Comparison of ENCODE assay signal across 8 mouse cellular contexts in genomic region chr17:64916657-64917056, GRCm38 (mm10).
DNase-seq lines count a peak whose midpoint lies in the region; ATAC-seq and TF ChIP-seq lines count a peak whose summit lies in the region.

No protein-coding gene starts in this region.

- no peaks in the 10 kb centered on the region for H3K4me1 ChIP-seq in lung, adult 2 months (ENCODE audit: control insufficient read depth, insufficient read depth, low read length)
- peaks cover 26% of the 10 kb centered on the region for H3K4me1 ChIP-seq in forebrain, embryonic 12.5 days

- 0 out of 2 replicates have a peak, but pooled peaks have one; percentile 14 for TF ChIP-seq CTCF in lung, adult 2 months (IDR thresholded peaks at IDR 0.05; ENCODE audit: insufficient read depth, low read length)

- DNase-seq in adrenal gland, postnatal 14 days = peak; percentile 20
- no peak for DNase-seq in adrenal gland, adult 18-20 months (ENCODE audit: low spot score in 2 of 2)
- no peak for DNase-seq in lung, adult 2 months
- DNase-seq in lung, adult 18-20 months = no peak
- peak; percentile 36 for DNase-seq in gastrocnemius, postnatal 10 days
- DNase-seq in skeletal muscle tissue, adult 2 months (ENCODE audit: low read depth, low spot score) = peak; percentile 13
- no peak for DNase-seq in right cerebral cortex, postnatal 36 days (ENCODE audit: low spot score in 2 of 2)

- no peak overlapping the region for H3K9ac ChIP-seq in forebrain, embryonic 12.5 days

- no peaks in the 10 kb centered on the region; the same call in 1 of the 2 replicates for H3K9me3 ChIP-seq in forebrain, embryonic 12.5 days

- H3K27ac ChIP-seq in forebrain, embryonic 12.5 days = no peak overlapping the region

- H3K4me3 ChIP-seq in lung, adult 2 months (replicated peaks; ENCODE audit: extremely low read depth, low read depth, low read length) = no peak overlapping the region
- H3K4me3 ChIP-seq in forebrain, embryonic 12.5 days (replicated peaks) = no peak overlapping the region

- no peaks in the 10 kb centered on the region for H3K36me3 ChIP-seq in forebrain, embryonic 12.5 days (replicated peaks)

- H3K4me2 ChIP-seq in forebrain, embryonic 12.5 days = no peak overlapping the region

- WGBS in lung, adult 2 months = 67% methylated on average over 6 of the region's 6 CpGs
- WGBS in forebrain, embryonic 12.5 days = 80% methylated on average over 6 of the region's 6 CpGs

- ATAC-seq in forebrain, embryonic 12.5 days (ENCODE audit: low FRiP score) = no peak

- H3K27me3 ChIP-seq in forebrain, embryonic 12.5 days = no peaks in the 10 kb centered on the region

- TF ChIP-seq POLR2A in lung, adult 2 months (IDR thresholded peaks at IDR 0.05; ENCODE audit: borderline replicate concordance, extremely low read depth, low read depth, low read length) = no peak

Comparison
In these comparisons a context has a peak if more than half of its experiments do, and no peak if none do; other contexts are left out.
1. DNase-seq: peak in adrenal gland, postnatal 14 days (single experiment), gastrocnemius, postnatal 10 days (single experiment) and skeletal muscle tissue, adult 2 months (single experiment); none in adrenal gland, adult 18-20 months (0 of 2), lung, adult 2 months (single experiment), lung, adult 18-20 months (0 of 2) and right cerebral cortex, postnatal 36 days (0 of 2).